Mouse (Mus musculus): ENCODE measurements at regions not wholly inside any gene's neighbourhood (a gene's known extent, or its start where the extent isn't known, plus 50 kb on each side); places are given as distances from the start of the nearest gene placed in this dataset.
"Not testable (repeated sequence)": the region's sequence is repeated elsewhere in the genome, so short reads cannot be mapped to it uniquely, and the experiment has no call there.

DNA sequence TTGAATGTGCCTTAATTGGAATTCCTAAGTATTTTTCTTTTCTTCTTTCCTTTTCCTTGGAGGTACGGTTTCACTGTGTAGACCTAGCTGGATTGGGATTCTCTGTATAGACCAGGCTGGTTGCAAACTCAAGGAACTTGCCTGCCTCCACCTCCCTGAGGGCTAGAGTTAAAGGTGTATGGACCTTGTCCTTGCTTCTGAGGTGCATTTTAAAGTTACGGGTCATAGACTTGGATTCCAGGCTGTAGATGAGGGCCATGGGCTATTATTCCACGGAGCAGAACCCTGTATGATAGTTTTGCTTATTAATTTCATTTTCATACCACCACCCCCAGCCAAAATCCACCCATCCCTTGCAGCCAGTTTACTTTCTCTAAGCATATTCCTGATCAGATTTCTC, 50.7 kb upstream of the Wdr26 start:
- Histone ChIP-seq H3K9ac (replicated peaks; ENCODE audit: low read length, poor library complexity, severe bottlenecking) (no peak overlapping the region), H3K4me3 (ENCODE audit: low read depth, low read length) (no peak overlapping the region), H3K27ac (ENCODE audit: low read depth, low read length) (no peak overlapping the region), H3K4me1 (ENCODE audit: insufficient read depth, low read length) (no peaks in the 10 kb centered on the region), H3K4me2 (ENCODE audit: low read depth, low read length, poor library complexity, severe bottlenecking) (no peak overlapping the region), H3K27me3 (ENCODE audit: insufficient read depth, low read length) (no peaks in the 10 kb centered on the region), H3K9me3 (ENCODE audit: low read length) (no peaks in the 10 kb centered on the region), H3K36me3 (ENCODE audit: insufficient read depth, low read length) (no peaks in the 10 kb centered on the region)
- ATAC-seq (ENCODE audit: low FRiP score) (no peak), DNase-seq (ENCODE audit: low spot score) (no peak)
- WGBS, result 89% methylated on average over 3 of the region's 3 CpGs
- TF ChIP-seq CTCF (IDR thresholded peaks at IDR 0.05), result no peak

DNA sequence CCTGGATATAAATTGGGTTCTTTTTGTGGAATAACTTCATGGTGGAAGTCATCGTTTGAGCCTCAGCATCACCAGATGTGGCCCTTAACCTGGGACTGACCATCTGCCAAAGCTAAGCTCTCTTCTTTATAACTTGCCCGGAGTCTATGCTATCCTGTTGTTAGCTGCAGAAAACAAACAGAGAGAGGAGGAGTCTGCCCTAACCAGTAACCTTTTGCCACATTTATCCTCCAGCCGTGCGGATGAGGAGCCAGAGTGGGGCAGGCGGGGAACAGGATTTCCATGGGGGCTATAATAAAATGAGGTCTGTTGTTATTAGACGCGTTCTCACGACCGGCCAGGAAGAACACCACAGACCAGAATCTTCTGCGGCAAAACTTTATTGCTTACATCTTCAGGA, 51.4 kb upstream of the Wdr26 start:
- ATAC-seq (ENCODE audit: low FRiP score), result no peak
- H3K36me3 ChIP-seq (ENCODE audit: insufficient read depth, low read length), result no peaks in the 10 kb centered on the region
- H3K4me3 ChIP-seq (ENCODE audit: low read depth, low read length), result no peak overlapping the region
- H3K27me3 ChIP-seq (ENCODE audit: insufficient read depth, low read length), result no peaks in the 10 kb centered on the region
- WGBS, result 93% methylated on average over 10 of the region's 10 CpGs
- no peak overlapping the region for H3K4me2 ChIP-seq (ENCODE audit: low read depth, low read length, poor library complexity, severe bottlenecking)
- H3K27ac ChIP-seq (ENCODE audit: low read depth, low read length), result no peak overlapping the region
- H3K9me3 ChIP-seq (ENCODE audit: low read length), result no peaks in the 10 kb centered on the region
- no peak overlapping the region for H3K9ac ChIP-seq (replicated peaks; ENCODE audit: low read length, poor library complexity, severe bottlenecking)
- no peaks in the 10 kb centered on the region for H3K4me1 ChIP-seq (ENCODE audit: insufficient read depth, low read length)
- DNase-seq (ENCODE audit: low spot score), result no peak
- no peak for TF ChIP-seq CTCF (IDR thresholded peaks at IDR 0.05)

DNA sequence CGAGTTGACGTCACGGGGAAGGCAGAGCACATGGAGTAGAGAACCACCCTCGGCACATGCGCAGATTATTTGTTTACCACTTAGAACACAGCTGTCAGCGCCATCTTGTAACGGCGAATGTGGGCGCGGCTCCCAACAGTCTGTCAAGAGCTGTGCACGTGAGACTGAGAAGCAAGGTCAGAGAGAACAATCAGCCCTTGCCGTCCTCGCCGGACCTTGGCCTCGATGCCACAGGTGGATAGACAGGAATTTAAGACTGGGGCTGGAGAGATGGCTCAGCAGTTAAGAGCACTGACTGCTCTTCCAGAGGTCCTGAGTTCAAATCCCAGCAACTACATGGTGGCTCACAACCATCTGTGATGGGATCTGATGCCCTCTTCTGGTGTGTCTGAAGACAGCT, 58.7 kb upstream of the Wdr26 start:
- not testable (repeated sequence) for H3K36me3 ChIP-seq (ENCODE audit: insufficient read depth, low read length); H3K9ac ChIP-seq (replicated peaks; ENCODE audit: low read length, poor library complexity, severe bottlenecking); DNase-seq (ENCODE audit: low spot score); H3K27ac ChIP-seq (ENCODE audit: low read depth, low read length); H3K4me2 ChIP-seq (ENCODE audit: low read depth, low read length, poor library complexity, severe bottlenecking); H3K4me3 ChIP-seq (ENCODE audit: low read depth, low read length); H3K27me3 ChIP-seq (ENCODE audit: insufficient read depth, low read length); H3K9me3 ChIP-seq (ENCODE audit: low read length); ATAC-seq (ENCODE audit: low FRiP score); H3K4me1 ChIP-seq (ENCODE audit: insufficient read depth, low read length)
- WGBS, result 96% methylated on average over 10 of the region's 15 CpGs

DNA sequence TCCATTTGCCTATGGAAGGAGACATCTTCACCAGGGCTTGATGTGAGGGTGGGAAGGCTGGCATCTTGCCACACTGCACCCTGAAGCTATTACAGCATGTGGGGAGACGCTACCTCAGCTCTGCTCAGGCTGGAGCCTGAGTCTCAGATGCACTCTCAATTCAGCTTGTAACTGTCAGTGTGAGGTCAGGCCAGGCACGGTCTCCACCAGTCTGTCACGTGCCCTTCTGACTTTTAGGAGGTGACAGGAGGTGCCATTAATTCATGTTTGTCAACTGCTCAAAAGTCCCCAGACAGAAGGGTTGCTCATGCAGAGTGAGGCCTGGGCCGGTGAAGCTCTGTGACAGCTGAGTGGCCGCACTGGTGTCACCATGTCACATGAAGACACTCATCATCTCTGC, 59.4 kb upstream of the Wdr26 start:
- ATAC-seq (ENCODE audit: low FRiP score) (no peak), DNase-seq (ENCODE audit: low spot score) (no peak)
- Histone ChIP-seq H3K4me1 (ENCODE audit: insufficient read depth, low read length) (no peaks in the 10 kb centered on the region; the same call in 1 of the 2 replicates), H3K27me3 (ENCODE audit: insufficient read depth, low read length) (no peaks in the 10 kb centered on the region), H3K9ac (replicated peaks; ENCODE audit: low read length, poor library complexity, severe bottlenecking) (no peak overlapping the region), H3K4me3 (ENCODE audit: low read depth, low read length) (no peak overlapping the region), H3K4me2 (ENCODE audit: low read depth, low read length, poor library complexity, severe bottlenecking) (no peak overlapping the region), H3K27ac (ENCODE audit: low read depth, low read length) (no peak overlapping the region), H3K9me3 (ENCODE audit: low read length) (no peaks in the 10 kb centered on the region), H3K36me3 (ENCODE audit: insufficient read depth, low read length) (no peaks in the 10 kb centered on the region)
- WGBS, result 83% methylated on average over 5 of the region's 5 CpGs
- no peak for TF ChIP-seq CTCF (IDR thresholded peaks at IDR 0.05)

- no peaks in the 10 kb centered on the region for H3K27me3 ChIP-seq (ENCODE audit: insufficient read depth, low read length)
- no peak overlapping the region for H3K4me2 ChIP-seq (ENCODE audit: low read depth, low read length, poor library complexity, severe bottlenecking)
- no peak overlapping the region for H3K9ac ChIP-seq (replicated peaks; ENCODE audit: low read length, poor library complexity, severe bottlenecking)
- WGBS, result 86% methylated on average over 6 of the region's 6 CpGs
- H3K9me3 ChIP-seq (ENCODE audit: low read length), result no peaks in the 10 kb centered on the region
- DNase-seq (ENCODE audit: low spot score) (no peak), ATAC-seq (ENCODE audit: low FRiP score) (no peak)
- no peaks in the 10 kb centered on the region for H3K36me3 ChIP-seq (ENCODE audit: insufficient read depth, low read length)
- no peak for TF ChIP-seq CTCF (IDR thresholded peaks at IDR 0.05)
- no peak overlapping the region for H3K4me3 ChIP-seq (ENCODE audit: low read depth, low read length)
- no peak overlapping the region for H3K27ac ChIP-seq (ENCODE audit: low read depth, low read length)
- H3K4me1 ChIP-seq (ENCODE audit: insufficient read depth, low read length), result no peaks in the 10 kb centered on the region; the same call in 1 of the 2 replicates
Observed at GRCm38 (mm10) chr1:181271821-181272220, 60.0 kb upstream of the Wdr26 start.

GRCm38 (mm10) chr1:181272622-181273296, 61.0 kb upstream of the Wdr26 start:
- H3K27ac ChIP-seq (ENCODE audit: low read depth, low read length), result no peak overlapping the region
- ATAC-seq (ENCODE audit: low FRiP score), result peak; percentile 84
- no peak overlapping the region for H3K4me2 ChIP-seq (ENCODE audit: low read depth, low read length, poor library complexity, severe bottlenecking)

More at GRCm38 (mm10) chr1:181272622-181273296, 61.0 kb upstream of the Wdr26 start:
- Histone ChIP-seq H3K27me3 (ENCODE audit: insufficient read depth, low read length) (no peaks in the 10 kb centered on the region), H3K4me1 (ENCODE audit: insufficient read depth, low read length) (no peaks in the 10 kb centered on the region; the same call in 1 of the 2 replicates), H3K9me3 (ENCODE audit: low read length) (no peaks in the 10 kb centered on the region), H3K36me3 (ENCODE audit: insufficient read depth, low read length) (no peaks in the 10 kb centered on the region), H3K4me3 (ENCODE audit: low read depth, low read length) (no peak overlapping the region), H3K9ac (replicated peaks; ENCODE audit: low read length, poor library complexity, severe bottlenecking) (no peak overlapping the region)
- DNase-seq (ENCODE audit: low spot score), result peak; percentile 78
- peak; percentile 85 for TF ChIP-seq CTCF (IDR thresholded peaks at IDR 0.05)
- WGBS, result 5% methylated on average over 20 of the region's 20 CpGs

All from midbrain, postnatal 0 days (tissue).